Mouse (Mus musculus) frontal cortex, adult (tissue): ENCODE results near the gene Ctsll3.

Experiments
- ATAC-seq: cut with Nextera tagmentation; 2 replicates; pipeline ENCODE4 v1.9.2; 2017; ENCODE audit warnings: mild to moderate bottlenecking, moderate library complexity, mixed read lengths; ENCODE audit not compliant: low TSS enrichment

The Ctsll3 gene

DNA sequence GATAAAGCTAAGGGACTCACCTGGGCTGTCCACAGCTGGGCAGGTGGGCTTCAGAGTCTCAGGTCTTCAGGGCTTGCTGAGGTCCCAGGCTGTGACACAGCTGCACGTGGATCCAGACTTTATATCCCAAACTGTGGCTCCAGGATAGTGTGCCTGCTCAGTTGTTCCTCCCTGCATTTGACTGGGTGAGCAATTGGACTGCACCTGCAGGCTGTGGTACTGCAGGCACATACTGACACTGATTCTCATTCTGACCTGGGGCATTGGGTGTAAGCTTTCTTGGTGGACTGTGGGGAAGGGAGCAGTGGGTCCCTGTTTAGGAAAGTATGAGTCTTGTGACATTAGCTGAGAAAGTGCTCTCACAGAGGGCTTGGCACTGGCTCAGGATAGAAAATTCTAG lies at the start of gene Ctsll3:
Ctsll3 (minus strand) TSS at position 101 of the 400 bp plus-strand sequence.
- no peak for ATAC-seq

DNA sequence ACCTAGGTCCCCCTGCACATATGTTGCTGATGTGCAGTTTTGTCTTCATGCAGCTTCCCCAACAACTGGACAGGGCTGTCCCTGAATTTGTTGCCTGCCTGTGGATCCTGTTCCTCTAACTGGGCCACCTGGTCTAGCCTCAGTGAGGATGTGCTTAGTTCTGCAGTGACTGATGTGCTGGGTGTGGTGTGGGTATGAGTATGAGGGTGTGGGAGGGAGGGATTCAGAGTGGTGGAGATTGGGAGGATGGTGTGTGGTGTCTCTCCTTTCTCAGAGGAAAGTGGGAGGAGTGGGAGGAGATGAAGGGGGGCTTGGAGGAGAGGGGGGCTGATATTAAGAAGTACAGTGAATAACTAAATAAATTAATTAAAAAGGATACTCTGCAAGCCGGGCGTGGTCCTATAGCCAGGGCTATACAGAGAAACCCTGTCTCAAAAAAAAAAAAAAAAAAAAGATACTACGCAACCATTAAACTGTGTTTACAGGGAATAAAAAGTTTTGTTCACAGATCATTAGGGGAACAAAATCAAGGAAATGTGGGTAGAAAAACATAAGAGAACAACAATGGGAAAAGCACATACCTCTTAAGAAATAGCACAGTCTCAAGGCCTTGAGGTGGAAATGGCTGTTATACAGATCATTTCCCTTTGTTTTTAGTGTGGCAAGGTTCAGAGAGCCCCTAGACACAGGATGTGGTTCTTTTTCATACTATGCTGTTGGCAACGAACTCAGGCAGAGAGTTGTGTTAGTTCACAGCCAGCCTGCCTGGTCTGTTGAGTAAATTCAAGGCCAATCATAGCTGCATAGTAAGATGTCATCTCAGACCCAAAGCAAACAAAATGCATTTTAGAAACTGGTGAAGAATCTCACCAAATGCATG lies 45.8 kb upstream of the Ctsll3 start:
- ATAC-seq: no peak

DNA sequence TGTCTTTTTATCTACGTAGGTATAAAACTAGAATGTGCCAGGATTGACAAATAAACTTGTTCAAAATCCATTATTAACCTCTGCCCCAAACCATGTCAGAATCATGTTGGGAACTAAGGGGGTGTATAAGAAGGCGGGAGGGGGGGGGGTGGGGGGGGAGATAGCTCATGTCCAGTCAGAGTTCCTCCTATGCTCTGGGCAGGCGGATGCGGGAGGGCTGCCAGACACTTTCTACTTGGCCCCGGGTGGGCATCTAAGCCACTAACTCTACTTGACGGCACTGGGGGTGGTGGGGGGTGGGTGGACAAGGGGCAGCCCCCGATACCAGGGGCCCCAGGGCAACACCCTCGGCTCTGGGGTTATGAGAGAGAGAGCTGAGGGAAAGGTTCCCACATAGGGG lies 40.5 kb upstream of the Ctsll3 start:
- ATAC-seq: no peak

DNA sequence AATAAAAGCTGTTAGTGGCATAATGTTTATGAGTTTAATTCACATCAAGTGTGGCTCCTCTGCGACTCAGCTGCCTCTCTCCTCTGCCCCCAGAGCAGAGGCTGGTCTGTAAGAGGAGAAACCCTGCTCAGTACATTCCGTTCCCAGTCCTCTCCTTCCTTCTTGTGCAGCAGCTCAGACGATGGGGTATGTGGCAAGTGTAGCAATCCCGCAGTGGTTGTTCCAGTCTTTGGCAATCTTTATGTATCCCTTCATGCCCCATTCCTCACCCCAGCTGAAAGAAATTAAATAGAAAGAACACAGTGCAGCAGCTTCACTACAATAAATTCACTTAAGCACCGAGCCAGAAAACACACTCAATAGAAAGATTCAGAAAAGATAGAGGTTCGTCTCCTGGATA lies 40.1 kb upstream of the Ctsll3 start:
- no peak for ATAC-seq

DNA sequence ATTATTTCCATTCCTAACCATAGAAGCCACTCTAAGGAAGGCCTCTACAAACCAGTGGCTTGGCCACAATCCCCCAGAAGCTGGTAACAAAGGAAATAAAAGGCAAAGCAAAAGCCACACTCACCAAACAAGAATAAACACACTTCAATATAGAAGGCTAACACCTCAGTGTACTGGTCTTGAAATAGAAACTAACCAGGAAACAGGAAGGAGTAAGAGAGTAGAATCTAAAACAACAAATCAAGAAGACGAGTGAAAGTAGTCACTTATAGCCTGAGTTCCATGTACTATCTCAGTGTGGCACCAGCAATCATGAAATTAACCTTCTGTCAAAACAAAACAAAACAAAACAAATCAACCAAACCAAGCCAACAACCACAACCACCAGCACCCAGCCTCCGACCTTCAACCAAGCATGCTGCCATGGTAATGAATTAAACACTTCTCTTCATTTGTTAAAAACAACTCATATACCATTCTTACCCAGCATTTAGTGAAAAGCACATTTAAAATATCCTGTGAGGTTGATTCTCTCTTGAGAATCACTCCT lies 36.8 kb upstream of the Ctsll3 start:
- ATAC-seq: no peak

DNA sequence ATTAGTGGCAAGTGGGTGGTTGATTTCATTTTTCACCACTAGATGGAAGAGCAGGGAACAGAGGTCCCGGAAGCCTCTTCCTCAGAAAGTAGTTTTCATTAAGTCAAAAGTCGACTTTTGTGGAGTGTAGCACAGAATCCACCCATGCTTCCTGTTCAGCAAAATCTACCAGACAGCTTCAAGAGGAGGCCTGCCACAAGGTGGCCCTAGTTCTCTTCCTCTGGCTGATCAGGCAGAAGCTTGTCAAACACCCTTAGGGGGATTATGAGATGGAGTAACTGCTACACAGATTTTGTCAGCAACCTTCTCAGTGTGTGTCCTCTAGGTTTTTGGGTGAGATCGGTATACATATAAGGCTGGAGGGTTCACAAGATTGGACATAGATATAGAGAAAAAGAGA lies 23.4 kb upstream of the Ctsll3 start:
- ATAC-seq: no peak

DNA sequence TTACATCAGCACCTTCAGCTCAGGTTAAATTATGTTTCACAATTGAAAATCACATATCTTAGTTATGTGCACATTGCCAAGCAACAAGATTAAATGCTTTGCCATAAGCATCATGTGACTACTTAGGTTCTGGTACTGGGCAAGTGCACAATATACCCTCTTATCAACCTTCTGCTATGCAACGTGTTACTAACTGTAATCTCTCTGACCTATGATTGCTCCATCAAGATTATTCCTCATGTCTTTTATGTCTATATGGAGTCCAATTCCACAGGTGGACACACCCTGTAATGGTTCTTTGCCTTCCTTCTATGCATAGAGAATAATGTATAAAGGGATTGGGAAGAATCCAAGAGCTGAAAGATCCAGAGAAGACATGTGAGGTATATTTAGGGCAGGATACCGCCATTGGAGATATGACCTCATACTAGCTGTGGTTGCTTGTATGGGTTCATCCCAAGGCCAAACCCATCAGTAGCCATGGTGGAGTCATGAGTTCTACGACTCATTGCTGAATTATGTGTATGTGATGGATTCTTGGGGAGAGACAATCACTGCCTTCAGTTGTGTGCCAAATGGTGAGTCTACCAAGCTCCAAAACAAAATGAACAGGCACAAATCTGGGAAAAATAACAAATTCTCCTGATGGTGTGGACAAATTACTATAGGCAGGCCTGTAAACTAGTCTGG lies 18.0 kb upstream of the Ctsll3 start:
- ATAC-seq: no peak

DNA sequence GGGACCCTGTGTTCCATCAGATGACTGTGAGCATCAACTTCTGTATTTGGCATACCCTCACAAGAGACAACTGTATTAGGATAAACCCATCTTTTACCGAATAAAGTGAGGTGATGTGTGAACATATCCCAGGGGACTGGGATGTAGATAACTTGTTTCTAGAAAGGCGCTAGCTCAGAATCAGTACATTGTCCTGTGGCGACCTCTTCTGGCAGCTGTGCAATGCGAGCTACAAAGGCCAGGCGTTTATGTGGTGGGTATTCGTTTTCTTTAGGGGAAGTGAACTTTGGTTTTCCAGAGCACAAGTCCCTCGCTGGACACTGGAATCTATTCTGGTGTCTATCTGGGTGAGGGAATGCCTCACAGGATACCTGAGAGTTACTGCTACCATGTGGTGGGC lies 16.8 kb upstream of the Ctsll3 start:
- ATAC-seq: no peak

DNA sequence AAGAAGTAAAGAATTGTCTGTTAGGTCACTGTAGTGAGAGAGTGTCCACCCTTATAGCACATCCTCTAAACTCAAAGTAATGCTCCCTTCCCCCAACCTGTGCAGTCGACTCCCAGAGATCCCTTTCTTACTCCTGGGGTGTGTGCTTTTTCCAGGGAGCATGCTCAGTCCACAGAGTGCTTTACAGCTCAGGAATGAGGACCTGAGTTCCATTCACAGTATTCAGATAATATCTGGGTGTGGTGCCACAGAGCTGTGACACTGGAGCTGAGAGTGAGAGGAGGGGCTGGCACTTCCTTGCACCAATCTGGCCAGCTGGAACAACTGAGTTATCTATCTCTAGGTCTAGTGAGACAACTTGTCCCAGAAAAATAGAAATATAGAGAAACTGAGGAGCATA lies 11.1 kb upstream of the Ctsll3 start:
- ATAC-seq: no peak

DNA sequence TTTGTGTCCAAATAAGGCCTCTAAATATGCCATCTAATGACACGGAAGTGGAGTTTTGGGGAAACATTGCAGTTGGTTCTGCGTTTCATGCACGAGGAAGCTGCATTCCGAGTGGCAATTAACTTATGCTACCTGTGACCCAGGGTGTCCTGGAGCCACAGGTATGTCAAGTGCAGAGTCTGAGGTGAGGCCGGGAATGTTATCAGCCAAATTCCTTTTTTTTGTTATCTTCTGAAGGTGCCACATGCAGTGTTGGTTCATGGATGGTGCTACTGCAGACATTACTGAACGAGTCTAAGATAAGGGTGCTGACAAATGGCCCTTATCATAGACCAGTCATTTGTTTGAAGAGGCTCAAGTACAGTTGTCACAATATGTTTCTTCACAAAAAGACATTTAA lies 10.1 kb upstream of the Ctsll3 start:
- ATAC-seq: no peak

DNA sequence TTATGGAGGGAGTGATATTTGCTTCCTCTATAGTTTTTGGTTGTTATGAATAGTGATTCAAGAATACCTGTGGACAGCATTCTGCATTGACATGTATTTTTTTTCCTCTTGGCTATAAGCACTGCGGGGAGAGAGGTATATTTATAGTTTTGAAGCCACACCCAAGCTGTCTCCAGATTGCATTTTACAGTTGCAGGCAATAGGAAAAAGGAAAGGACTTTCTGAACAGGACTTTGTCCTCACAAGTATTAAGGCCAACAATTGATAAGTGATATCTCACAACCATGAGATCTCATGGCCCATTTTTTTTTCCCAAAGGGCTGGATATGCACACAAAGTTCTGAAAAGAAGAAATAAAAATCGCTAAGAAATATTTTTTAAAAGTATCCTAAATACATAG lies 7.0 kb upstream of the Ctsll3 start:
- ATAC-seq: no peak

DNA sequence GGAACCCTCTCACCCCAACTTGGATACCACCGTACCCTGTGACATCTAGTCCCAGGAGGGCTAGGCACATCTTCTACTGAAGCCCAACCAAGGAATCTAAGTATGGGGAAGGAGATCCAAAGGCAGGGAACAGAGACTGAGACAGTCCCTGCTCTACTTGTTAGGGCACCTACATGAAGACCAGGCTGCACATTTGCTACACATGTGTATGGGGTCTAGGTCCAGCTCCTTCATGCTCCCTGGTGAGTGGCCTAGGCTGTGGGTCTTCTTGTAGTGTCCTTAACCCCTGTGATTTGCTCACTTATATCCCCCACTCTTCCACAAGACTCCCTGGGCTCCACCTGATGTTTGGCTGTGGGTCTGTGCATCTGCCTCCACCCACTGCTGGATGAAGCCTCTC lies 13.2 kb downstream of the Ctsll3 start:
- no peak for ATAC-seq

DNA sequence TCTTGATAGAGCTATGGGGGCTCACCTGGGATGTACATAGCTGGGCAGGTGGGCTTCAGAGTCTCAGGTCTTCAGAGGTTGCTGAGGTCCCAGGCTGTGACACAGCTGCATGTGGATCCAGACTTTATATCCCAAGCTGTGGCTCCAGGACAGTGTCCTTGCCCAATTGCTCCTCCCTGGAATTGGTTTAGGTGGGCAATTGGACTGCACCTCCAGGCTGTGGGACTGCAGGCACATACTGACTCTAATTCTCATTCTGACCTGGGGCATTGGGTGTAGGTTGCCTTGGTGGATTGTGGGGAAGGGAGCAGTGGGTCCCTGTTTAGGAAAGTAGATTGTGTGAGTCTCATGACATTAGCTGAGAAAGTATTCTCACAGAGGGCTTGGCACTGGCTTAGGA lies 16.4 kb downstream of the Ctsll3 start, which contains the start of gene BC051665:
BC051665 (minus strand) TSS at position 101 of the 400 bp plus-strand sequence.
- no peak for ATAC-seq

DNA sequence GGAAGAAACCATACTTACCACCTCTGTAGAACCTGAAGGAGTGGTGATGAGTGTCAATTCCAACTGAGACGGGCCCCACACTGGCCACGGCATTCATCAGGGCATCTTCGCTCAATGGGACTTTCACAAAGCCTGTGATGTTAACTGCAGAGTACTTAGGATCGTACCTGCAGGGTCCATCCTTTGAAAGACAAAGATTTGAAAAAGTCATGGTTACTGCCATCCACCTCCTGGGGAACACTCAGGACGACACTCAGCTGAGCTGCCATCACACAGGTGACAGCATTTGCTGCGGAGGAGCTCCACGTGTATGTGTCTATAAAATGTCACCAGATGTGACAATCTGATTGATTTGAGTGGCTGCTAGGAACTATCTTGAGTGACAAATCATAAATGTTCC lies 19.3 kb downstream of the Ctsll3 start:
- no peak for ATAC-seq

DNA sequence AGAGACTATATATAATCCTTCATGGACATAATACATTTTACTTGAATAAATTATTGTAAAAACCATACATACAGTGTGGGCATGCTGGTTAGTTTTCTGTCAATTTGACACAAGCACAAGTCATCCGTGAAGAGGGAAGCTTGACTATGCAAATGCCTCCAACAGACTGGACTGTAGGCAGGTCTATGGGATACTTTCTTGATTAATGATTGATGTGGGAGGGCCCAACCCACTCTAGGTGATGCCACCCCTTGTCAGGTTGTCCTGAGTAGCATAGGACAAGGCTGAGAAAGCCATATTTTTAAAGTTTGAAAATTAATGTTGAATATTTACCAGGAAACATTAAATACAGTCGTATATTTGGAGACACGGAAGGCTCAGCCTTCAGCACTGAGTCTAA lies 22.1 kb downstream of the Ctsll3 start:
- ATAC-seq: no peak

DNA sequence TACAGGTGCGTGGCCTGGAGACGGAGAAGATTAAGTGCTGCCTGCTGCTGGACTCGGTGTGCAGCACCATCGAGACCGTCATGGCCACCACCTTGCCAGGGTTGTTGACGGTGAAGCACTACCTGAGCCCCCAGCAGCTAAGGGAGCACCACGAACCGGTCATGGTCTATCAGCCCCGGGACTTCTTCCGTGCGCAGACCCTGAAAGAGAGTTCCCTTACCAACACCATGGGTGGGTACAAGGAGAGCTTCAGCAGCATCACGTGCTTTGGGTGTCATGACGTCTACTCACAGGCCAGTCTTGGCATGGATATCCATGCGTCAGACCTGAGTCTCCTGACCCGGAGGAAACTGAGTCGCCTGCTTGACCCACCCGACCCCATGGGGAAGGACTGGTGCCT lies 41.5 kb downstream of the Ctsll3 start:
- ATAC-seq: no peak

DNA sequence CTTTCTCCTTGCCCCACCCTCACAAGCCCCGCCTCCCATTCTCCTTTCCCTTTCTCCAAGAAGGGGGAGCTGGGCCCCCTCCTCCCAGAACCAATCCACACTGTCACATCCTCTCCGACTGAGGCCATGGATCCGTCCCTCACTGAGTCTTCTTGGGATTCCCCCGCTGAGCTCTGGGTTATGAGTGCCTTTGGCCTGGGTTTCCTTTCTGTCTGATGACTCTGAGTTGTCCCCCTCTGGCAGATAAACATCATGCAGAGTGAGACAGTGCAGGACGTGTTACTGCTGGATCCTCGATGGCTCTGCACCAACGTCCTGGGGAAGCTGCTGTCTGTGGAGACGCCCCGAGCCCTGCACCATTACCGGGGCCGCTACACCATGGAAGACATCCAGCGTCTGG lies 42.3 kb downstream of the Ctsll3 start:
- ATAC-seq: no peak

DNA sequence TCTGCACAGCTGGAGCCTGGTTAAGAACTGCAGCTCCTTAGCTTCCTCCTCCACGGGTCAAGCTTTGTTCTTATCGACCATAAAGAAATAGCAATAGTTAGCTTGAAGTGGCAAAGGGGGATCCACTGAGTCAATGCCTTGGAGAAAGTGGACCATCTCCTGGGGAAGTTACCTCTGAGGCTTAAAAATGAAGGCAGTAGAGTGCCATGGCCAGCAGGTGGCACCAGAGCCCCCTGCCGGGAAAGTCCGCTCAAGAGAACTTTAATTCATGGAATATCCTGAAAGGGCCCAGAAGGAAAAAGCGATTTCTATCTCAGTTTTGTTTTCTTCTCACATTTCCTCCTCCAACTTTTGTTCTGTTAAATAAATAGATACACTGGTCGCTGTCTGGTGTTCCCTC lies 43.5 kb downstream of the Ctsll3 start:
- ATAC-seq: peak; percentile 72

DNA sequence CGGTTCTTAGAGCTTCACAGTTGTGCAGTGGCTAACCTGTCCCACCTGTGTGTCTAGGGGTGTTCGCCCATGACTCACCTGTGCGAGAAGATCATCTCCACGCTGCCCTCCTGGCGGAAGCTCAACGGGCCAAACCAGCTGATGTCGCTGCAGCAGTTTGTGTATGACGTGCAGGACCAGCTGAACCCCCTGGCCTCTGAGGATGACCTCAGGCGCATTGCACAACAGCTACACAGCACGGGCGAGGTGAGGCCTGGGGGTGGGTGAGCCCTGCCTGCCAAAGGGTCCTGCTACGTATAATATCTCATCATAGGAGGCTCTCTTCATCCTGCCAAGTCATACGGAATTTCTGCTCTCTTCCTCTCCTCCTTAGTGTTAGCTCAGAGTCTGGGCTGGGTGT lies 45.4 kb downstream of the Ctsll3 start:
- no peak for ATAC-seq

DNA sequence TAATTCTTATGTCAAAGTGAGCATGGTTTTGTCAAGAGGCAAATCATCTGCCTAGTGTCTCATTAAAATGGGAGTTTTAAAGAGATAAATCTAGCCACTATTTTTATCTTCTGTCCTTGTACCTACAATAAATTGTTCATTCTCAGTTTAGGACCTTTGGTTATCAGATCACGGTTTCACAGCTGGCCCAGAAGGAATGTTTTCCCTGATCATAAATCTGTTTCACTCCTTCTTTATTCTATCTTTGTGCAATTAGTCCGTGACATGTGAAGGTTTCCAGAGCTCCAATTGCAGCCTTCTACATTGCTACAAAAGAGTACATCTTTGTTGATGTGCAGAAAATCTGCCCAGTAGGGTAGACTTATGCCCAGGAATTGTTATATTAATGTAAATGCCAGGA lies 47.4 kb downstream of the Ctsll3 start:
- no peak for ATAC-seq

DNA sequence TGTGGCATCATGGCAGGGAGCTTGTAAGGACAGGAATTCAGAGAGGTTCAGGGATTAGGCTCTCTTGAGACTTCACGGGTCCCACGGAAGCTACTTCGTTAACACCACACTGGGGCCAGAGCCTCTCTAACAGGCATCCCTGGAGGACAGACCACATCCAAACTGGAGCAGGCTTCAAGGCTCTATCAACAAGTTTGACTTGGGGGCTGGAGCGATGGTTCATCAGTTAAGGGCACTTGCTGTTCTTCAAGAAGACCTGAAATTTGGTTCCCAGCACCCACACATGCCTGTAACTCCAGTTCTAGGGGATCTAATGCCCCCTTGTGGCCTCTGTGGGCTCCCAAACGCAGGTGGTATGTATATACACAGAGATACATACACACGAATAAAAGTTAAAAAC lies 49.4 kb downstream of the Ctsll3 start:
- no peak for ATAC-seq

DNA sequence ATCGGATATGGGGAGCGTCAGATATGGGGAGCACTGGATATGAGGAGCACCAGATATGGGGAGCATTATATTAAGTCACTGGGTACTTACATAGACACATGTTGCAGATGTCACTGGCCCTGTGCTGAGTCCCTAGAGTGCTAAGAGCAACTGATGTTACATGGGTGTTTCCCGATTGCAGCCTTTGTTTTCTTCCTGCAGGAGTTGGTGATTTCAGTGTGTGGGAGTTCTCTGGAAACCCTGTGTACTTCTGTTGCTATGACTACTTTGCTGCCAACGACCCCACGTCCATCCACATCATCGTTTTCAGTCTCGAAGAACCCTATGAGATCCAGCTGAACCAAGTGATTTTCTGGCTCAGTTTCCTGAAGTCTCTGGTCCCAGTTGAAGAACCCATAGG lies 51.7 kb downstream of the Ctsll3 start:
- 0 out of 2 replicates have a peak, but pooled peaks have one; percentile 14 for ATAC-seq

DNA sequence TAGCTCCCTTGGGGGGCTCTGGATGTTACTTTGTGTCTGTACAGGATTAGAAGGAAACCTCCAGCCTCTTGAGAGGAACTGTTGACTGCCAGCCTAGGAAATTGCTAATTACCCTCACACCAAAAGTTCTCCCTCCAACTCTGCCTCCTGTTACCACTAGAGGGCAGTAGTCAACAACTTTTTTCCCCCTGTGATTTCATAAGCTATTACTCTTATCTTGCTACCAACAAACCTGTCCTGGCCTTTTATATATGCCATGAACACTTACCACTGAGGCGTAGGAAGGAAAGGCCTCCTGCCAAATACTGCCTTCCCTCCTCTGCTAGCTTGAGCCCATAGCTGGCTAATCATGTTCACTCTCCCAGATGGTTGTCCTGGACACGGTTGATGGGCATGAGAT lies 54.1 kb downstream of the Ctsll3 start:
- no peak for ATAC-seq
